Mouse (Mus musculus): ENCODE data around the gene Spink8. TPM values are rescaled to one million over a fixed set of nuclear protein-coding genes. Genes with fewer than 3 reads are reported as not detected.

Gene Spink8
- polyA plus RNA-seq (2021; fragmentation: Nextera tagmentation), result 147 and 163 TPM in 2 replicates
- long read RNA-seq, experiment 1, transcript Spink8-201 (4 exons, 637 nt), result minor isoform, 22 of 67 reads
- long read RNA-seq, experiment 1, transcript Spink8-202 (5 exons, 768 nt), result major isoform, 40 of 67 reads
- long read RNA-seq, experiment 1, partial matches to known transcripts, result 2 of 67 reads
- long read RNA-seq, experiment 1, other reads (novel, unspliced or antisense), result 3 of 67 reads
- long read RNA-seq, experiment 2, transcript Spink8-202 (5 exons, 768 nt), result major isoform, 5 of 10 reads
- long read RNA-seq, experiment 2, partial matches to known transcripts, result 1 of 10 reads
- long read RNA-seq, experiment 2, other reads (novel, unspliced or antisense), result 2 of 10 reads

DNA sequence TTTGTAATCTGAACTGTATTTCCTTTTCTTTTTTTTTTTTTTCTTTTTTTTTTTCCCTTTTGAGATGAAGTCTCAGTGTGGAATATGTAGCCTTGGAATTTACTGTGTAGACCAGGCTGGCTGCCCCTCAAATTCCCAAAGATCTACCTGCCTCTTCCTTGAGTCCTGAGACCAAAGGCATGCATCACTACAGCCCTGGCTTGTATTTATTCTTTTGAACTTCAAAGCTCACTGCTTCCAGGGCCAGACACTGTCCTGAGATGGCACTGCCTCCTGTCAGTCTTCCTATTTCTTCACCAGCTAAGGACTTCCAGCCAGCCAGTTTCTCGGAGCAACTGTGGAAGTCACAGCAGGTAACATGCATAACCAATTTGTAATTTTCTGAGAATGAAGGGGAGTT lies at the start of gene Spink8:
Spink8 (plus strand) TSS at position 301 of the 400 bp plus-strand sequence.

DNA sequence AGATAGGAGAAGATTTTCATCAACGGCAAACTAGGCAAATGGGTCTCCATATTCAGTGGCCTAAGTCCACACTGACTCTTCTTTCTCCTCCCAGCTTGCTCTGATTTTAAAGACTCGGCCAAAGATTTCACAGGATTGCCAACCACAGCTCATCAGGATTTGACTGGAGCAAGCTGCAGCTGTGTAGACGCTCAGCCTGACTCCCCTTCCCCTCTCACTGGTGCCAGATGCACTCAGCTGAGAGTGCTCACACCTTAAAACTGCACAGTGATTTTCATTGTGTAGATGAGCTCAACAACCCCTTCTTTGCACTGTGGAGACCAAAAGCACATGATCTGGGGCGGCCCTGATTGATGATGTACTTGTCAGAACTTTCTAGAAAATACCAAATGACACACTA lies 21.5 kb upstream of the Spink8 start, which contains the start of gene Fbxw27:
Fbxw27 (minus strand) TSS at position 101 of the 400 bp plus-strand sequence.

GRCm38 (mm10) chr9:109832391-109833087 lies 20.5 kb downstream of the Spink8 start, which contains the start of gene Nme6:
Nme6 (plus strand) TSS chr9:109832749.

GRCm38 (mm10) chr9:109849312-109849758 lies 37.3 kb downstream of the Spink8 start, which contains the start of gene Camp:
Camp (minus strand) TSS chr9:109849617.

DNA sequence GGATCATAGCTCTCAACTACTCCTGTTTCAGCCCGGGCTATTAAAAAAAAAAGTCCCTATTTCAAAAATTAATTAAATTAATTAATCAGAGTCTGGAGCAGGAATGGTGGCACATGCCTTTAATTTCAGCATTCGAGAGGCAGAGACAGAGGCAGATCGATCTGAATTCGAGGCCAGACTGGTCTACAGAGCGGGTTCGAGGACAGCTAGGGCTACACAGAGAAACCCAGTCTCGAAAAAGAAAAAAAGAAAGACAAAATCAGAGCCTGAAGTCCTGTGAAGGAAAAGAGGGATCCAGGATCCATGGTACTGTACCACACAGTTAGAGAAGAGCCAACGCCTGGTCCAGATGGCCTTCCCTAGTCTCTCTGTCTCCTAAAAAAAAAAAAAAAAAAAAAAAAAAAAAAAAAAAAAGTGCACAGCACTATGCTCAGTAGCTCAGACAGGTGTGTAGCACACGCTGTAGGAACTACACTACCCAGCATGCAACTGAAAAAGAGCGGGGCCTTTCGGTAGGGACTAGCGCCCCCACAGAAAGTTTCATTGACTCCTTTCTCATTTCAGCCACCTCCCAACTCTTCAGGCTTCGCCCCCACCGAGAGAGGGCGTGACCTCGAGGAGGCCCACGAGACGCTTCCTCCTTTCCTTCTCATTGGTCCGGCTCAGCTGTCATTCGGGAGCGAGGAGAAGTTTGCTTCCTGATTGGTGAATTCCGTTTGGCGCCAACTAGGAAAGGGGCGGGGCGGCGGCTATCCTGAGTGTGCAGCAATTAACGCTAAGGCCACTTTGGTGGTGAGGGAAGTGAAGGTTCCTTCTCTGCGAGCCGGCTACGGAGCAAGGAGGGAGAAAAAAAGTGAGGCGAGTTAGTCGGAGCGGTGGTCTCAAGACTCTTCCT lies 63.0 kb downstream of the Spink8 start, which contains the start of gene Cdc25a:
Cdc25a (plus strand) TSS at position 783 of the 895 bp plus-strand sequence.

Other genes starting within 250 kb of the Spink8 start
- not detected in 2 replicates for gene Fbxw15, start 244.0 kb upstream of the Spink8 start, polyA plus RNA-seq (2021; fragmentation: Nextera tagmentation)
- gene Fbxw24, start 186.2 kb upstream of the Spink8 start, polyA plus RNA-seq (2021; fragmentation: Nextera tagmentation), result not detected in 2 replicates
- gene Fbxw25, start 147.6 kb upstream of the Spink8 start, polyA plus RNA-seq (2021; fragmentation: Nextera tagmentation), result not detected in 2 replicates
- gene Fbxw18, start 109.6 kb upstream of the Spink8 start, polyA plus RNA-seq (2021; fragmentation: Nextera tagmentation), result not detected in 2 replicates
- not detected in 2 replicates for gene Fbxw26, start 66.2 kb upstream of the Spink8 start, polyA plus RNA-seq (2021; fragmentation: Nextera tagmentation)
- gene Fbxw27, start 21.6 kb upstream of the Spink8 start, polyA plus RNA-seq (2021; fragmentation: Nextera tagmentation), result not detected in 2 replicates
- gene Nme6, start 20.5 kb downstream of the Spink8 start, polyA plus RNA-seq (2021; fragmentation: Nextera tagmentation), result 12.2 and 13.4 TPM in 2 replicates
- gene Camp, start 37.3 kb downstream of the Spink8 start, polyA plus RNA-seq (2021; fragmentation: Nextera tagmentation), result not detected in 2 replicates
- 2.2 and 2.5 TPM in 2 replicates for gene Cdc25a, start 63.3 kb downstream of the Spink8 start, polyA plus RNA-seq (2021; fragmentation: Nextera tagmentation)
- gene Map4, start 119.2 kb downstream of the Spink8 start, polyA plus RNA-seq (2021; fragmentation: Nextera tagmentation), result 309 and 332 TPM in 2 replicates

All from layer of hippocampus, adult 6 months (tissue).